Mouse (Mus musculus) brown adipose tissue, adult 24 weeks (tissue): ENCODE measurements around the gene Lrrc4b. TPM values are rescaled to one million over a fixed set of nuclear protein-coding genes. Genes with fewer than 3 reads are reported as not detected.

Experiments used
- H3K27ac ChIP-seq: fragments of 200-500 bp; replicated peaks from 2 replicates; pipeline ENCODE4 v1.5.1; 2012; ENCODE audit warnings: low read depth, mild to moderate bottlenecking, low read length
- H3K4me1 ChIP-seq: fragments of 200-500 bp; 2 replicates; pipeline ENCODE4 v1.6.1; 2012; ENCODE audit warnings: low read length, mixed read lengths; ENCODE audit not compliant: control insufficient read depth, insufficient read depth, insufficient read length
- H3K4me3 ChIP-seq: fragments of 200-500 bp; 2 replicates; pipeline ENCODE4 v1.5.1; 2012; ENCODE audit warnings: low read depth, mild to moderate bottlenecking, low read length, moderate library complexity; ENCODE audit not compliant: insufficient read depth
- polyA plus RNA-seq: library from polyadenylated mRNA; stranded (reverse); fragments of >200 nt; gene quantifications from 2 replicates; pipeline ENCODE4 v1.2.4, GENCODE M21; 2012; ENCODE audit not compliant: missing spikeins, insufficient read depth, insufficient read length

Gene Lrrc4b
- polyA plus RNA-seq, 1 experiment: not detected

- no peak overlapping the region for H3K27ac ChIP-seq
- no peak overlapping the region for H3K4me3 ChIP-seq
- H3K4me1 ChIP-seq: peaks cover 7% of the 10 kb centered on the region
Measured at GRCm38 (mm10) chr7:44466006-44466887, 37.4 kb downstream of the Lrrc4b start.

DNA sequence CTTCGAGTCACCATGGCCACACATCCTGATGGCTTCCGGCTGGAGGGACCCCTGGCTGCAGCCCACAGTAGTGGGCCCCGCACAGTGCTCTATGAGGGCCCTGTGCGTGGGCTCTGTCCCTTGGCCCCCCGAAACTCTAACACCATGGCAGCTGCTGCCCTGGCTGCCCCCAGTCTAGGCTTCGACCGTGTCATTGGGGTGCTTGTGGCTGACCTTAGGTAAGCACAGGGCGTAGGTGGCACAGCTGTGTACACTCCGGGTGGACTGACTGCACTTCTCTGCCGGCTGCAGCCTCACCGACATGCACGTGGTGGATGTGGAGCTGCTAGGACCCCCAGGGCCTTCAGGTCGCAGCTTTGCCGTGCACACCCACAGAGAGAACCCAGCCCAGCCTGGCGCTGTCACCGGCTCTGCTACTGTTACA lies 38.1 kb downstream of the Lrrc4b start:
- Histone ChIP-seq H3K4me3 (no peak overlapping the region), H3K27ac (no peak overlapping the region), H3K4me1 (peaks cover 7% of the 10 kb centered on the region)

GRCm38 (mm10) chr7:44467811-44468411 lies 39.1 kb downstream of the Lrrc4b start, which contains the start of gene Josd2:
Gene Josd2, plus strand, starts transcription at chr7:44467980.
- Histone ChIP-seq H3K27ac (peak within 1 kb of the TSS; percentile 56), H3K4me3 (peak within 1 kb of the TSS; percentile 82), H3K4me1 (peaks cover 7% of the 10 kb centered on the region)

GRCm38 (mm10) chr7:44468644-44469285 lies 39.9 kb downstream of the Lrrc4b start:
- Histone ChIP-seq H3K4me3 (peak overlapping the region; percentile 82), H3K4me1 (peaks cover 7% of the 10 kb centered on the region), H3K27ac (no peak overlapping the region)

- Histone ChIP-seq H3K4me3 (no peak overlapping the region), H3K27ac (no peak overlapping the region), H3K4me1 (peaks cover 7% of the 10 kb centered on the region)
Measured at GRCm38 (mm10) chr7:44469677-44470675, 41.2 kb downstream of the Lrrc4b start.

DNA sequence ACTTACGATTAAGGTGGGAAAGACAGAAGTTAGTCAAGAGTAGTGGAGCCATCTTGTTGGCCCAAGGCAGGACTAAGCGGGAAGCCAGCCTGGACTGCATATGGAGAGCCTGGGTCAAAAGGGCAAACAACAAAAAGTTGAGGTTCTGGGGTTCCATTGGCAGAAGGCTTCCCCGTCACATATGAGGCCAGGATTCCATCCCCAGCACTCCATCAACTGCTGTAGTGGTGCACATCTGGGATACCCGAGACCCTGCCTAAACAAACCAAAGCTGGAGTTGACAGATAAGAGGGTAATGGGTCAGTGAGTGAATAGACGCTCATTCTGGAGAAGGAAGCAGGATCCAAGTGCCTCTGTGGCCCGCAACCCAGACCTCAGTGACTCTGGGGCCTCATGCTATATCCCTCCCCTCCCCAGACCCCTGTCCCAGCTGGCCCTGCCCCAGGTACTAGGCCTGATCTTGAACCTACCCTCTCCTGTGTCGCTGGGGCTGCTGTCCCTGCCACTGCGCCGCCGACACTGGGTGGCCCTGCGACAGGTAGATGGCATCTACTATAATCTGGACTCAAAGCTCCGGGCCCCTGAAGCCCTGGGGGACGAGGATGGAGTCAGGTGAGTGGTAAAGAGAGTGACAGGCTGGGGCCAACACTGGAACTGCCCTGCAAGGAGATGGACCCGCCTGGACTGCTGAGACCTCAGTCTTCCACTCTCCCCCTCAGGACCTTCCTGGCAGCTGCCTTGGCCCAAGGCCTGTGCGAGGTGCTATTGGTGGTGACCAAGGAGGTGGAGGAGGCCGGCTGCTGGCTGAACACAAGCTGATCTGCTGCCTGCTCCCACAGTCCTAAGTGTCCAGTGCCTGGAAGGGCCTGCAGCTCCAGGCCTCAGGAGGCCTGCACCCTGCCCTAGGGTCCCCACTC lies 42.1 kb downstream of the Lrrc4b start:
- H3K4me1 ChIP-seq: peaks cover 7% of the 10 kb centered on the region
- no peak overlapping the region for H3K4me3 ChIP-seq
- H3K27ac ChIP-seq: no peak overlapping the region

DNA sequence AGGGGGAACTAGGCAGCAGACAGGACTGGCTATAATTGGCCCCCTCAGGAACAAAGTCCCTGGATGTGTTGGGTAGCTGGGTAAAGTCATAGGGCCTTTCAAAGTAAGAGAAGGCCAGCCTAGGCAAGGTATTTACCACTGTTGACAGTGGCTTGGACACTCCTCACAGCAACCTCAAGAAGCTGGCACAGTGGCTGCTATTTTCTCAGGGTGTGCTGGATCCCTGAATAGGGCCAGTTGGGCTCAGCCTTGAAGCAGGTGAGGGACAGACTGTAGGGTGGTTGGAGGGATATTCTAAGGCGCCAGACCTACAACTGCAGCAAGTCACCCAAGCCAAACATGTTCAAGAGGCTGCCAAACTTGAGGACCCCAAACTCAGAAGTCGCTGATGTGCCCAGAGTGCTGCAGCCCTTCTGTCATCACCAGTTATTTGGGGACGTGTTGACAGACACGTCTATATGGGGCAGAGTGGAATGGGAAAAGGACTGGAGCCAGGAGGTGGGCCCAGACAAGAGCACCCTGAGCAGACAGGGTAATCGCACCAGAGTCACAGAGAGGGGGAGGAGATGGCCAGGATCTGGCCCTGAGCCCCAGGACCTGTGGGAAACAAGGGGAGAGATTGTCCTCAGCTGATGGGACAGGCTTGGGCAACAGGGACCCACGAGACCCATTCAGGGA lies 43.2 kb downstream of the Lrrc4b start:
- no peak overlapping the region for H3K27ac ChIP-seq
- peaks cover 7% of the 10 kb centered on the region for H3K4me1 ChIP-seq
- no peak overlapping the region for H3K4me3 ChIP-seq

- peaks cover 7% of the 10 kb centered on the region for H3K4me1 ChIP-seq
- no peak overlapping the region for H3K27ac ChIP-seq
- H3K4me3 ChIP-seq: no peak overlapping the region
Measured at GRCm38 (mm10) chr7:44472558-44472885, 43.7 kb downstream of the Lrrc4b start.

- H3K27ac ChIP-seq: no peak overlapping the region
- H3K4me3 ChIP-seq: no peak overlapping the region
- peaks cover 7% of the 10 kb centered on the region for H3K4me1 ChIP-seq
Measured at GRCm38 (mm10) chr7:44472961-44473646, 44.3 kb downstream of the Lrrc4b start.

DNA sequence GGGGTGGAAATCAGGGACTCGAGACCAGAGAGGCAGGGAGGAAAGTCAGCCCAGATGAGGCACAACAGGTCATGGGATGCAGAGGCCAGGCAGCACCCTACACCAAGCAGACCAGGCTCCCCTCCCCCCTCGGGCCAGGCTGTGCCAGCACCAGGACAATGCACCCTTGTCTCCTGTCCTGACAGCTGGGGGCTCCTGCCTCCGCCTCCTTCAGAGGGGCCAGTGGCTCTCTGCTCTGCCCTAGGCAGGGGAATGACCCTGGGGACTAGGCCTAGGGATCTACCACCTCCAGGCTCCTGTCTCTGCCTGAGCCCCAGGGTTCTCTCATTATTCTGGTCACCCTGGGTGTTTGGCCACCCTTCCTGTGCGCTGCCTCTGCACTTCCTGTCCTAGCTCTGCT lies 45.6 kb downstream of the Lrrc4b start:
- H3K4me3 ChIP-seq: no peak overlapping the region
- H3K27ac ChIP-seq: no peak overlapping the region
- no peaks in the 10 kb centered on the region for H3K4me1 ChIP-seq

GRCm38 (mm10) chr7:44475046-44475614 lies 46.3 kb downstream of the Lrrc4b start:
- no peak overlapping the region for H3K4me3 ChIP-seq
- H3K27ac ChIP-seq: no peak overlapping the region
- no peaks in the 10 kb centered on the region for H3K4me1 ChIP-seq

- Histone ChIP-seq H3K4me3 (no peak overlapping the region), H3K27ac (no peak overlapping the region), H3K4me1 (no peaks in the 10 kb centered on the region)
Measured at GRCm38 (mm10) chr7:44482836-44483435, 54.1 kb downstream of the Lrrc4b start.
